Mouse (Mus musculus) embryonic facial prominence, embryonic 14.5 days (tissue): ENCODE results near the gene Serhl. TPM values are rescaled to one million over a fixed set of nuclear protein-coding genes. Genes with fewer than 3 reads are reported as not detected.
"Not testable (repeated sequence)": the region's sequence is repeated elsewhere in the genome, so short reads cannot be mapped to it uniquely, and the experiment has no call there.

Experiments
- ATAC-seq: fragments of 200-750 bp; cut with Nextera tagmentation; 2 replicates; pipeline ENCODE4 v1.8.0; 2017; ENCODE audit warnings: low read depth, moderate number of reproducible peaks, moderate TSS enrichment
- DNase-seq: peaks from one replicate; pipeline ENCODE4 v3.0.0-alpha.2; 2015; ENCODE audit warnings: low spot score
- H3K27ac ChIP-seq: fragments of 300-500 bp; sonication (generic); replicated peaks from 2 replicates; pipeline ENCODE4 v1.5.1; 2014; ENCODE audit warnings: low read depth, mild to moderate bottlenecking, low read length, moderate library complexity
- H3K27me3 ChIP-seq: fragments of 300-500 bp; sonication (generic); replicated peaks from 2 replicates; pipeline ENCODE4 v1.6.1; 2014; ENCODE audit warnings: low read length; ENCODE audit not compliant: control insufficient read depth, insufficient read depth
- H3K36me3 ChIP-seq: fragments of 300-500 bp; sonication (generic); 2 replicates; pipeline ENCODE4 v1.6.1; 2014; ENCODE audit warnings: low read length, mixed read lengths; ENCODE audit not compliant: control insufficient read depth, insufficient read depth
- H3K4me1 ChIP-seq: fragments of 300-500 bp; sonication (generic); 2 replicates; pipeline ENCODE4 v1.6.1; 2014; ENCODE audit warnings: antibody characterized with exemption, low read length; ENCODE audit not compliant: control insufficient read depth, insufficient read depth
- H3K4me2 ChIP-seq: fragments of 300-500 bp; sonication (generic); 2 replicates; pipeline ENCODE4 v1.6.1; 2014; ENCODE audit warnings: low read depth, mild to moderate bottlenecking, low read length, moderate library complexity, mixed read lengths
- H3K4me3 ChIP-seq: fragments of 300-500 bp; sonication (generic); 2 replicates; pipeline ENCODE4 v1.5.1; 2014; ENCODE audit warnings: low read depth, mild to moderate bottlenecking, low read length
- H3K9ac ChIP-seq: fragments of 300-500 bp; sonication (generic); 2 replicates; pipeline ENCODE4 v1.6.1; 2014; ENCODE audit warnings: low read depth, mild to moderate bottlenecking, low read length, moderate library complexity, mixed read lengths
- H3K9me3 ChIP-seq: fragments of 300-500 bp; sonication (generic); 2 replicates; pipeline ENCODE4 v1.6.1; 2016; ENCODE audit warnings: low read length; ENCODE audit not compliant: control insufficient read depth
- WGBS: fragments of 180-500 bp; shearing (Covaris S2); extraction: QIAGEN DNeasy Blood & Tissue Kit; methylation state at CpG from one replicate; pipeline ENCODE4 v1.1.7; 2014; 5-methylcytosine and 5-hydroxymethylcytosine counted together
- polyA plus RNA-seq: library from polyadenylated mRNA; unstranded; fragments of >200 nt; fragmentation: Nextera tagmentation; extraction: Ambion mirVana; gene quantifications from 2 replicates; pipeline ENCODE4 v1.2.1, GENCODE M21; 2014

Gene Serhl
- polyA plus RNA-seq, 1 experiment from 2014 or later, result 63.8 TPM

DNA sequence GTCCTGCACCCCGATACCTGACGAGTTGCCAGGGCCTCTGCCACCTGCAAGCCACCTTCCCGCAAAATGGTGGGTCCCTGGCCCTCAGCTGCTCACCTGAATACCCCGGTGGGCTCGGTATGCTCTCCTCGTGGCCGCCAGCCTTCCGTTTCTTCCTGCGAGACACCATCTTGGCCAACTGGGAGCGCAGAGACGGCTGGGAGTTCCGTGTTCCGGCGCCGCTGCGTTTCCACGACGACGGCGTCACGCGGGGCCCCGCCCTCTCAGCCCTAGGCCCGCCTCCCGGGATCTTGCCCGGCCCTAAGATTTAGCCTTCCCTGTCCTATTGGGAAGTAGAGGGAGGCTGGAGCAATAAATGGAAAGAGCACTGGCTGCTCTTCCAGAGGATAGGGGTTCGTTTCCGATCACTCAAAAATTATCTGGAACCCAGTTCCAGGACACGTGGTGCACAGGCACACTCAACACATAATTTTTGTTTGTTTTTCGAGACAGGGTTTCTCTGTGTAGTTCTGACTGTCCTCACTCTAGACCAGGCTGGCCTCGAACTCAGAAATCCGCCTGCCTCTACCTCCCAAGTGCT, 33.4 kb downstream of the Serhl start, which contains the start of gene Rrp7a:
TSS of gene Rrp7a (minus strand) at position 236 of the 580 bp plus-strand sequence.
- H3K9ac ChIP-seq, result peak within 1 kb of the TSS; percentile 73
- peaks cover 5% of the 10 kb centered on the region; the same call in 1 of the 2 replicates for H3K4me1 ChIP-seq
- ATAC-seq (peak; percentile 92), DNase-seq (peak; percentile 94)
- peaks cover 52% of the 10 kb centered on the region for H3K36me3 ChIP-seq
- peak within 1 kb of the TSS; percentile 78; the same call in 1 of the 2 replicates for H3K27ac ChIP-seq
- peak within 1 kb of the TSS; percentile 80 for H3K4me3 ChIP-seq
- WGBS, result 11% methylated on average over 29 of the region's 32 CpGs
- no peaks in the 10 kb centered on the region for H3K9me3 ChIP-seq
- H3K27me3 ChIP-seq, result no peaks in the 10 kb centered on the region
- H3K4me2 ChIP-seq, result peak within 1 kb of the TSS; percentile 58

DNA sequence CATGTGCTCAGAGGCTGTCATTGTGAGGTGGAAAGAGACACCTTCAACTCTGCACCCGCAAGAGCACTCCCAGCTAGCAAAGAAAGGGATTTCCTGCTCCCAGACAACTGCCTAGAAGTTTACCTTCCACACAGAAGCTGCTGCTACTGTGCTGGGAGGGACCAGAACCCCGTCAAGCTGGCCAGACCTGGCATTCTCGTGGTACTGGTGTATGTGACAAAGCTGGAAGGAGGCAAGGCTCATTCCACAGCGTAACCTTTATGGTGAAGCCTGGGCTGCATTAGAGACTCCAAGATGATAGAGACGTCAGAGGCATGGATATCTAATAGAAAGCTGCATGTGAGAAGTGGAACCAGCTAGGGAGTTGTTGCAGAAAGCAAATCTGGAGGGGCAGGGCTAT, 35.3 kb downstream of the Serhl start:
- H3K36me3 ChIP-seq, result peaks cover 53% of the 10 kb centered on the region
- peak overlapping the region; percentile 39; the same call in 1 of the 2 replicates for H3K27ac ChIP-seq

DNA sequence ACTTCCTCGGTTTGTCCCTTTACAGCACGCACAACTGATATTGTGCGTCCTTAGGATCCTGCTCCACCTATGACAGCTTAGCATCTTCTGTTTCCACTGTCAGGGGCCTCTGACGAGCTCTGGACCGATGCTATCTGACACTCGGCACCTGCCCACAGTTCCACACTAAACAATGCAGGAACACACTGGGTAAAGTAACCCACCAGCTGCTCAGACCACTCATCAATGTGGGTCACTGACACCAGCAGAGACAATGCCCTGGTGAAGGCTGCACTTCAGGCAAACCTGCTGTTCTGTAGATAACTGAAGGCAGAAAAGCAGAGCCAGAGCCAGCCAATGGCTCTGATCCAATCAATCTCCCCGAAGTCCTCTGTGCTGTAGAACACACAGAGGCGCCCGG, 37.3 kb downstream of the Serhl start:
- peaks cover 66% of the 10 kb centered on the region for H3K36me3 ChIP-seq
- ATAC-seq (0 out of 2 replicates have a peak, but pooled peaks have one; percentile 9), DNase-seq (peak; percentile 46)
- H3K27me3 ChIP-seq, result no peaks in the 10 kb centered on the region
- H3K9me3 ChIP-seq, result no peaks in the 10 kb centered on the region
- H3K9ac ChIP-seq, result no peak overlapping the region
- no peak overlapping the region for H3K4me2 ChIP-seq
- WGBS, result 91% methylated on average over 9 of the region's 9 CpGs
- H3K4me1 ChIP-seq, result no peaks in the 10 kb centered on the region
- H3K4me3 ChIP-seq, result no peak overlapping the region
- peak overlapping the region; percentile 68 for H3K27ac ChIP-seq

More for the DNA sequence above, 35.3 kb downstream of the Serhl start:
- no peak for ATAC-seq
- Histone ChIP-seq H3K4me2 (no peak overlapping the region), H3K4me3 (no peak overlapping the region), H3K27me3 (no peaks in the 10 kb centered on the region), H3K4me1 (peaks cover 5% of the 10 kb centered on the region; the same call in 1 of the 2 replicates), H3K9ac (no peak overlapping the region), H3K9me3 (no peaks in the 10 kb centered on the region)
- no peak for DNase-seq
- 66% methylated on average over 5 of the region's 5 CpGs for WGBS

DNA sequence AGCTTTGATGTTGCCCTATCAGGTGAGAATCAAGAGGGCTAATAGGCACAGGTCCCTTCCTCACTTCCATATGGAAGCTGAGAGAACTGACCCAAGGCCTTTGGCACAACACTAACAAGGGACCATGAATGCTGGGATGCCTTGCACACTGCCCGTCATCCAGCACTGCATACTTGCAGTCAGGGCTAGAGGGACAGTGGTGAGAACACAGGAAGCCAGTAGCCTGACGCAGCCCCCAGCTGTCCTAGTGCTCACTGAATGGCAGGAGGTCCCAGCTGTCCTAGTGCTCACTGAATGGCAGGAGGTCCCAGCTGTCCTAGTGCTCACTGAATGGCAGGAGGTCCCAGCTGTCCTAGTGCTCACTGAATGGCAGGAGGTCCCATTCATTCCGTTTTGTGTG, 37.7 kb downstream of the Serhl start:
- peak; percentile 59 for ATAC-seq
- Histone ChIP-seq H3K27ac (peak overlapping the region; percentile 68), H3K36me3 (peaks cover 71% of the 10 kb centered on the region)
- not testable (repeated sequence) for H3K4me2 ChIP-seq, H3K4me3 ChIP-seq, H3K9me3 ChIP-seq, H3K4me1 ChIP-seq, H3K9ac ChIP-seq, H3K27me3 ChIP-seq
- 82% methylated on average over 3 of the region's 3 CpGs for WGBS
- DNase-seq, result peak; percentile 69

DNA sequence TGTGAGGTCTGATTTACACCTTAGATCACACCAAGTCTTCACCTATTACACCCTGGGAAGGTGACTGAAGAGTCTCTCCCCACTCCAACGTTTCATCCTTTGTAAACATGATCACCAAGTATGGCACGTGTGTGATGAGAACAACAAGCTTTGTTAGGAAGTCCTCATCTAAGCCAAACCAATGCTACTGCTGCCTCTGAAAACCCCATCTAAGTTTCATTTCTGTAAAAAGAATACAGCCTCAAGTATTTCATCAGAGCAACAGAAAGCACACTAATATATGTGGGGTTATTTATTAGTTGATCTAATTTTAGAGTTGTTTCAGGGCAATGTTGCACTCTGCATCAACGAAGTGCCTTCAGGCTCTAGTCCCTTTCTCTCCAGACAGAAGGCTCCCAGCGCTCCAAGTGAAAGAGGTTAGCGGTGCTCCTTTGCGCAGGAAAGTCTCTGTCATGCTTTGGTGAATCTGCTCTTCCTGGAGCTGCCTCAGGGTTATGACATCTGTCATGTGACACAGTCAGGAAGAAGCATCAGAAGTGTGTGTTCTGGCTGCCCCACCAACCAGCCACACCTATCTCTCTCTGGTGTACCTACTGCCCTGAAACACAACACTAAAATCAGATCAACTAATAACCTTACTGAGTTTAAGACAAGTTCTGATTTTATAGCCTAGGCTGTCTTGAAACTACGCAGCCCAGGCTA, 40.4 kb downstream of the Serhl start:
- Histone ChIP-seq H3K9me3 (no peaks in the 10 kb centered on the region), H3K27me3 (no peaks in the 10 kb centered on the region), H3K36me3 (peaks cover 97% of the 10 kb centered on the region), H3K4me1 (no peaks in the 10 kb centered on the region), H3K4me2 (no peak overlapping the region), H3K27ac (no peak overlapping the region), H3K4me3 (no peak overlapping the region), H3K9ac (no peak overlapping the region)
- ATAC-seq (no peak), DNase-seq (no peak)
- 90% methylated on average over 7 of the region's 7 CpGs for WGBS

DNA sequence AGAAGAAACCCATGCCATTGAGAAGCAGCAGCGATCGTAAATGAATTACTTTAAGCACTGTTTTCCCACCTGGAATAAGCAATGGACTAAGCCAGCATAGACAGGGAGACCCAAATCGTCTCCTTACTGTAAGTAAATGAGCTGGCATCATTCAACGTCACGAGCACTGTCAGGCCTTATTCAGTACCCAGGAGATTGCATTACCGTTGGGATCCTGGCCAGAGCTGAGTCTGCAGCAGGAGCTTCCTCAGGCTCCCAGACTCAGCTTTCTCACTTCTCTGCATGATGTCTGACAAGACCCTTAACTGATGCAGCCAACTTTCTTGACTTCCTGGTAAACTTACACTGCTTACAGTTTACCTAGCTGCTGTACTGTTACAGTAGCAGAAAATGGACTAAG, 45.4 kb downstream of the Serhl start:
- 90% methylated on average over 6 of the region's 6 CpGs for WGBS
- no peak overlapping the region for H3K4me2 ChIP-seq
- no peak overlapping the region for H3K4me3 ChIP-seq
- H3K27me3 ChIP-seq, result no peaks in the 10 kb centered on the region
- no peak overlapping the region for H3K27ac ChIP-seq
- no peak for DNase-seq
- peaks cover 86% of the 10 kb centered on the region for H3K36me3 ChIP-seq
- no peak for ATAC-seq
- no peak overlapping the region for H3K9ac ChIP-seq
- no peaks in the 10 kb centered on the region for H3K4me1 ChIP-seq
- H3K9me3 ChIP-seq, result no peaks in the 10 kb centered on the region

DNA sequence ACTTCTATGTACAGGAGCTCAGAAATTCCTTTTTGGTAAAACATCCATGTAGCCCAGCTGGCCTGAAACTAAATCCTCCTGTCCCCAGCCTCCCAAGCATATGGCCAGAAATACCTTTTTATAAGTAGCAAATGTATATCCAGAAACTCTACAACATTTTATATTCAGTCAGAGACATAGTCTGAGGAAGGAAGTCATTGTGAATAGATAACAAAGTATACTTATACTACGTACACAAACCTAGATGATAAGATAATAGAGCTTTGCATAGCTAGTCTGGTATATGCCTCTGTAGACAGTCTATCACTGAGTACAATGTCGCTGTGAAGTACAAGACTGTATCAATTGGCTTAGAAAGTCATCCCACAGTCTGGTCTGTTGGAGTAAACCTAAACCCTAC, 46.3 kb downstream of the Serhl start:
- Histone ChIP-seq H3K27ac (no peak overlapping the region), H3K9ac (no peak overlapping the region), H3K4me2 (no peak overlapping the region), H3K4me1 (no peaks in the 10 kb centered on the region), H3K9me3 (no peaks in the 10 kb centered on the region), H3K36me3 (peaks cover 76% of the 10 kb centered on the region), H3K27me3 (no peaks in the 10 kb centered on the region), H3K4me3 (no peak overlapping the region)
- ATAC-seq, result no peak
- DNase-seq, result no peak
- 86% methylated on average over 2 of the region's 2 CpGs for WGBS

DNA sequence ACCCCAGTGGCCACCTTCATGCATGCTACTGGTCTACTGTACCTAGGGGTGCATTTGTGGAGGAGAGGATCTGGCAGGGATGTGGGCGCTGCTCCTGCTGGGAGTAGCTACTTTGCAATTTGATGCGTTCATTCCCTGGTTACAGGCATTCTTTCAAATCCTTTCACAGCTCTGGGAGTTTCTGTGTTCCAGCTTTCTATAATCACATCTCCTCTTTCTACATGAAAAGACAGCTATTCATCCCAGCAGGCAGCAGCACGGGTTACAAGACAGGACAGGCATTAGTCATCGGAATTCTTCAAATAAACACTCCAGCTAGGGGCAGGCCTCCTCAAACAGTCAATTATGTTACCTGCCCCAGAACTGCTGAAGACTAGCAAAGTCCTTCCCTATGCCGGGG, 53.6 kb downstream of the Serhl start:
- Histone ChIP-seq H3K4me3 (no peak overlapping the region), H3K27ac (peak overlapping the region; percentile 72), H3K4me2 (no peak overlapping the region), H3K27me3 (no peaks in the 10 kb centered on the region), H3K36me3 (peaks cover 34% of the 10 kb centered on the region), H3K9me3 (no peaks in the 10 kb centered on the region), H3K4me1 (peaks cover 3% of the 10 kb centered on the region; the same call in 1 of the 2 replicates), H3K9ac (no peak overlapping the region)
- ATAC-seq (peak; percentile 77), DNase-seq (peak; percentile 73)
- 45% methylated on average over 5 of the region's 5 CpGs for WGBS
